Mouse (Mus musculus) heart, adult 10 weeks (tissue): Measurements from ENCODE around the gene Pkig. TPM values are rescaled to one million over a fixed set of nuclear protein-coding genes. Genes with fewer than 3 reads are reported as not detected.

Experiments used
- polyA plus RNA-seq: library from polyadenylated mRNA; stranded (reverse); fragments of 350-450 nt; fragmentation: Illumina TruSeq; extraction: RNeasy Lipid Tissue Mini Kit (QIAGEN cat#74804); gene quantifications from one replicate; pipeline ENCODE4 v1.2.3, GENCODE M21; 2014; ENCODE audit warnings: low read depth, low replicate concordance

The Pkig gene
- 307 TPM for polyA plus RNA-seq

DNA sequence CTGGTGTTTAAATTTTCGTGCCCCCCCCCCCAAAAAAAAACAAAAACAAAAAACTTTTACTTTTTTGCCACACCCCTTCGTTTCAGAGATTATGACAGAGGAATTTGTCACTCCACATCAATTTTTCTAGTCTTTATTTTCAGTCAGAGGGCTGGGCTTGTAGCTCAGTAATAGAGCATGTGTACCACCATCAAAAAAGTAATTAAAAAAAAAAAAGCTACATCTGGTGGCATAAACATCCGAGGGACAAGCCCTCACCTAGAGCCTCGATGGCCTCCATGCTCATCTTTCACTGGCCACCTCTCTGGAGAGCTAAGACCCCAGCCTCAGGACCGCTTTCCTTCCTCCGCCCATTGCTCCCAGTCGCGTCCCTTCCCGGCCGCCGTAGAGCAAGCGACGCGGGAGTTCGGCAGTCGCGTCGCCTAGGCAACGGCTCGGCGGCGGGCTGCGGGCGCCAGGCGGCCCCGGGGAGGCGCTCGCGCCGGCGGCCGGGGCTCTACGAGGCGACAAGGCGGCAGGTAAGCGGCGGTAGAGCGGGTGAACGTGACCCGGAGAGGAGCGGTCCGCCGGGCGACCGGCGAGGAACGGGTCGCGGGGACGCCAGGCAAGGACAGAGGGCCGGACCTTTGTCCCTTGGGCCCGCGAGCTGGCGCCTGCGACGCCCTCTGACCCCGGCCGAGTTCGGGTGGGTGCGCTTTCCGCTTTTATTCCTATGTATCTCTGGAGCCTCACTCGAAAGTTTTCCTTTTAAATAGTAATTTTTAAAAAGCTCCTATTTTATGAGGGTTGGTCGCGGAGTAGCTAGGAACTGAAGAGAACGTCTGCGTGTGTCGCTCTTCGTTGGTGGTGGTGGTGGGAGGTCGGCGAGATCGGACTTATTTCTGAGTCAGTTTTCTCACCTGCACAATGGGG is at the start of gene Pkig:
Pkig (plus strand) TSS at position 412 of the 912 bp plus-strand sequence.

GRCm38 (mm10) chr2:163644575-163645385 is 13.4 kb upstream of the Pkig start, which contains the start of gene Serinc3:
TSS of gene Serinc3 (minus strand) at chr2:163645131.

DNA sequence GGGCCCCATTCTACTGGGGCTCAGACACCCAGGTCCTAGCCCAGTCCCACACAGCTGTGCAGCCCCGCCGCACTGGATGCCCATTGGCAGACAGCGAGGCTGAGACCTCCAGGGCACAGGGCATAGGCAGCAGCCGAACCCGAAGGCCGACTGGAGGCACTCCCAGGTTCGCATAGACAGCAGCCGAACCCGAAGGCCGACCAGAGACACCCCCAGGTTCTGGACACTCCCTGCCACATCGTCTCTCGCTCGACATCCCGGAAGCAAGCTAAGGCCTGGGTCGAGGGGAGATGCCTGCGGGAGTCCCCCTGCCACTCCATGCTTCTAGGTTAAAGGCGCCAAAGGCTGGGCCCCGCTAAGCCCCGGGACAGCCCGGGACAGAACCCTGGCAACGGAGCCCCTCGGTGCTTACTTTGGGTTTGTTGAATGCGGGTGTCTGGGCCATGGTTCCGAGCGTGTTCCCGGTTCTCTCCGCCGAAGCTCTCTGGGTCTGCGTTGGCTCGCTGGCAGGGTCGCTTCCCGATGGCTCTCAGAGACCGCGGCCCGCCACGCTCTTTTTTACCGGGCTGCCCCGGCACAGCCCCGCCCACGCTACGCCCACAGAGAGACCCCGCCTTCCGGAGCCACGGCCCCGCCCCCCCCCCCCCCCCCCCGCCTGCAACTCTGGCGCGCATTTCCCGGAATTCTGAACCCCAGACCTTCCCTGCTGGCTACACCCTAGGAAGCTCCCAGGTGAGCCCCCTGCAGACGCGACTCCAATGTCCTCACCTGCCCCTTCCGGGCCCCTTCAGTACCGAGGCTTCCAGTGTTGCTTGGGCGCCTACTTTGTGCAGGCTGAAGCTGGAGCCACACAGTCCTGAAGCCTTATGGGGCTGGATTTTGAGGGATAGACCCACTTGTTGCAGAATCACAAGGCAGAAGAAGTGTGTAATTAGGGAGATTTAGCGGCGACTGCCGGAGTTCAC is 91.7 kb downstream of the Pkig start, which contains the start of gene Ada:
Ada (minus strand) TSS at position 593 of the 965 bp plus-strand sequence.

Other genes with a start within 250 kb of the Pkig start
- 24.5 TPM for gene Oser1, start 233.7 kb upstream of the Pkig start, polyA plus RNA-seq
- not detected for gene Gdap1l1, start 219.9 kb upstream of the Pkig start, polyA plus RNA-seq
- 142 TPM for gene Fitm2, start 185.8 kb upstream of the Pkig start, polyA plus RNA-seq
- gene R3hdml, start 166.1 kb upstream of the Pkig start, polyA plus RNA-seq, result not detected
- gene Hnf4a, start 151.6 kb upstream of the Pkig start, polyA plus RNA-seq, result not detected
- 14.8 TPM for gene Ttpal, start 56.1 kb upstream of the Pkig start, polyA plus RNA-seq
- 261 TPM for gene Serinc3, start 13.3 kb upstream of the Pkig start, polyA plus RNA-seq
- gene Ada, start 91.9 kb downstream of the Pkig start, polyA plus RNA-seq, result 1.1 TPM
- gene Ccn5, start 162.5 kb downstream of the Pkig start, polyA plus RNA-seq, result 6.4 TPM
- gene Kcnk15, start 195.3 kb downstream of the Pkig start, polyA plus RNA-seq, result not detected